Mouse (Mus musculus) lung, postnatal 0 days (tissue): ENCODE data around the gene Zfp598. TPM values are rescaled to one million over a fixed set of nuclear protein-coding genes. Genes with fewer than 3 reads are reported as not detected.
A peak's percentile ranks its signal among the peaks of the same experiment; 100 is the strongest.
"Not testable (repeated sequence)": the region's sequence is repeated elsewhere in the genome, so short reads cannot be mapped to it uniquely, and the experiment has no call there.

Source experiments
- ATAC-seq: fragments of 200-750 bp; cut with Nextera tagmentation; 2 replicates; pipeline ENCODE4 v1.8.0; 2017; ENCODE audit warnings: moderate library complexity
- DNase-seq: peaks from one replicate; pipeline ENCODE4 v3.0.0-alpha.2; 2016; ENCODE audit warnings: low spot score
- H3K27ac ChIP-seq: fragments of 300-500 bp; sonication (generic); 2 replicates; pipeline ENCODE4 v1.5.1; 2014; ENCODE audit warnings: antibody characterized with exemption, mild to moderate bottlenecking, low read length, mixed read lengths
- H3K27me3 ChIP-seq: fragments of 300-500 bp; sonication (generic); replicated peaks from 2 replicates; pipeline ENCODE4 v1.6.1; 2014; ENCODE audit warnings: low read length, mixed read lengths; ENCODE audit not compliant: insufficient read depth
- H3K36me3 ChIP-seq: fragments of 300-500 bp; sonication (generic); 2 replicates; pipeline ENCODE4 v1.6.1; 2014; ENCODE audit warnings: low read length, mixed read lengths; ENCODE audit not compliant: insufficient read depth
- H3K4me1 ChIP-seq: fragments of 300-500 bp; sonication (generic); 2 replicates; pipeline ENCODE4 v1.6.1; 2014; ENCODE audit warnings: antibody characterized with exemption, low read depth, low read length, mixed read lengths; ENCODE audit not compliant: insufficient read depth
- H3K4me2 ChIP-seq: fragments of 300-500 bp; sonication (generic); replicated peaks from 2 replicates; pipeline ENCODE4 v1.6.1; 2014; ENCODE audit warnings: low read depth, mild to moderate bottlenecking, low read length, moderate library complexity, mixed read lengths
- H3K4me3 ChIP-seq: fragments of 300-500 bp; sonication (generic); 2 replicates; pipeline ENCODE4 v1.5.1; 2014; ENCODE audit warnings: low read depth, low read length
- H3K9ac ChIP-seq: fragments of 300-500 bp; sonication (generic); replicated peaks from 2 replicates; pipeline ENCODE4 v1.6.1; 2014; ENCODE audit warnings: low read depth, mild to moderate bottlenecking
- H3K9me3 ChIP-seq: fragments of 300-500 bp; sonication (generic); 2 replicates; pipeline ENCODE4 v1.6.1; 2016; ENCODE audit warnings: low read length, mixed read lengths
- CTCF ChIP-seq: IDR thresholded peaks from 2 replicates; pipeline ENCODE4 v1.5.1; 2016; ENCODE audit warnings: antibody characterized with exemption, mild to moderate bottlenecking
- EP300 ChIP-seq: IDR thresholded peaks from 2 replicates; pipeline ENCODE4 v1.6.1; 2016; ENCODE audit warnings: antibody characterized with exemption, mild to moderate bottlenecking, control low read depth
- WGBS: fragments of 180-500 bp; shearing (Covaris S2); extraction: QIAGEN DNeasy Blood & Tissue Kit; methylation state at CpG from one replicate; pipeline ENCODE4 v1.1.7; 2014; 5-methylcytosine and 5-hydroxymethylcytosine counted together
- polyA plus RNA-seq: library from polyadenylated mRNA; unstranded; fragments of >200 nt; fragmentation: Nextera tagmentation; extraction: Ambion mirVana; gene quantifications from 2 replicates; pipeline ENCODE4 v1.2.1, GENCODE M21; 2015

The Zfp598 gene
- polyA plus RNA-seq, 1 experiment from 2014 or later, result 11.9 TPM

DNA sequence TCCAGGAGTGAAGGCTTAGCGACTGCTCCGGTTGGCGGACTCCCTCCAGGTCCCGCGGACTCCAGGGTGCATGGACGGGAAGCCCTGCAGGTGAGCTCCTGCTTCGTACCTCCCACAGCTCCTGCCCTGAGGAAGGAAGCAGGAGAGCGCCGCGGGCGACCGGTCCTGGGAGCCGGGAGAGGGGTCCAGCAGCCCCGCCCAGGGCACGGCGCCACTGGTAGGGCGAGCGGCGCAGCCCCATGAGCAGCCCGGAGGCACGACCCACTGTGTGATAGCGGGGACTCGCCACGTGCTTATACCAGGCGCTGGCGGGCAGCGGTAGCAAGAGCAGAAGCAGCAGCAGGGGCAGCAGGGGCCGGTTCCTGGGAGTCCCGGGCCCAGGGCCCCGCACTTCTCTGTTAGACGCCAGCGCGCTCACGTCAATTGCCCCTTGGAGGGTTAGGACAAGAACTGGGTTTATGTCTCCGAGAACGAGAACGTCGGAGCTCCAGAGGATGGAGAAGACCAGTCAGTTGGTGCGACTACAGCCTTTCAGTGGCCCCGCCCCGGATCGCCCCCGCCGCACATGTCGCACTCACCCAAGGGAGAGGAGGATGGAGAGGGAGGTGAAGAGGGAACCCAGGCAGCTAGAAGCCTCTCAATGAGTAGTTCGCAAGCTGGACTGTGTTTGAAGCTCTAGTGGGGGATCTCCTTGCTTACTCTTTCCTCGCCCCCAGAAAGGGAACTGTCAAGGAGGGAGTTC, 11.3 kb upstream of the Zfp598 start, which contains the start of gene Npw:
TSS of gene Npw (minus strand) at position 441 of the 742 bp plus-strand sequence.
- H3K9ac ChIP-seq, result peak within 1 kb of the TSS; percentile 19; the same call in 1 of the 2 replicates
- DNase-seq (peak; percentile 56), ATAC-seq (peak; percentile 53)
- H3K27ac ChIP-seq, result no peak within 1 kb of the TSS
- no peak; the same call in 1 of the 2 replicates for TF ChIP-seq CTCF
- TF ChIP-seq EP300, result no peak
- peaks cover 8% of the 10 kb centered on the region for H3K4me1 ChIP-seq
- peak within 1 kb of the TSS; percentile 38 for H3K4me3 ChIP-seq
- 1% methylated on average over 47 of the region's 47 CpGs for WGBS
- H3K4me2 ChIP-seq, result peak within 1 kb of the TSS; percentile 75
- peaks cover 6% of the 10 kb centered on the region; the same call in 1 of the 2 replicates for H3K27me3 ChIP-seq
- H3K36me3 ChIP-seq, result no peaks in the 10 kb centered on the region
- no peaks in the 10 kb centered on the region for H3K9me3 ChIP-seq

DNA sequence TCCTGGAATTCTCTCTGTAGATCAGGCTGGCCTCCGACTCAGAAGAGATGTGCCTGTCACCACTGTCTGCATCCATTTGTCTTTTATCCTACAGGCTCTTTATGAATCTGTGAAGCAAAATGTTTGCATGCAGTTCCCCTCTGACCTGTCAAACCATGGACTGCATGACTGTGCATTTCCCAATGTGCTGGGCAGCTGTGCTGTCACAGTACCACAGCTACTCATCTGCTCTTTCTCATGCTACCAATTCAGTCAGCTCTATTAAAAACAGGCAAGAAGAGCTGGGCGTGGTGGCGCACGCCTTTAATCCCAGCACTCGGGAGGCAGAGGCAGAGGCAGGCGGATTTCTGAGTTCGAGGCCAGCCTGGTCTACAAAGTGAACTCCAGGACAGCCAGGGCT, 2.5 kb upstream of the Zfp598 start:
- not testable (repeated sequence) for H3K4me3 ChIP-seq, H3K27ac ChIP-seq, H3K9ac ChIP-seq, H3K36me3 ChIP-seq, H3K9me3 ChIP-seq, DNase-seq, ATAC-seq, H3K4me2 ChIP-seq, H3K27me3 ChIP-seq
- WGBS, result 66% methylated on average over 7 of the region's 7 CpGs
- H3K4me1 ChIP-seq, result peaks cover 17% of the 10 kb centered on the region; the same call in 1 of the 2 replicates

DNA sequence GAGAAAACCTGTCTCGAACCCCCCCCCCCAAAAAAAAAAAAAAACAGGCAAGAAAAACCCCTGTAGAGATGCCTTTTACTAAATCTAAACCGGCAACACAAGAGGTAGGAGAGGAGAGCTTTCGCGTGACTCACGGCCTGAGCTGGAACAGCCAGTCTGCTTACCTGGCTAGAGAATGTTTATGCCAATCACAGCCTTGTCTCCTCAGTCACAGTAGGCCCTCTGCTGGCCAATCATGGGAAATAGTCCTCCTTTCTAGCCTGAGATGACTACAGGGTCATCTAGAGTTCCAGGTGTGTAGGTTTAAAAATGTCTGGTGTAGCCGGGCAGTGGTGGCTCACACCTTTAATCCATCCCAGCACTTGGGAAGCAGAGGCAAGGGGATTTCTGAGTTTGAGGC, 2.1 kb upstream of the Zfp598 start:
- peak; percentile 88 for TF ChIP-seq CTCF
- no peak for TF ChIP-seq EP300
- Histone ChIP-seq H3K4me1 (peaks cover 17% of the 10 kb centered on the region; the same call in 1 of the 2 replicates), H3K9ac (no peak overlapping the region), H3K9me3 (no peaks in the 10 kb centered on the region), H3K27ac (no peak overlapping the region), H3K27me3 (no peaks in the 10 kb centered on the region), H3K4me3 (no peak overlapping the region), H3K36me3 (no peaks in the 10 kb centered on the region), H3K4me2 (no peak overlapping the region)
- WGBS, result 23% methylated on average over 6 of the region's 6 CpGs
- ATAC-seq (peak; percentile 39), DNase-seq (peak; percentile 93)

DNA sequence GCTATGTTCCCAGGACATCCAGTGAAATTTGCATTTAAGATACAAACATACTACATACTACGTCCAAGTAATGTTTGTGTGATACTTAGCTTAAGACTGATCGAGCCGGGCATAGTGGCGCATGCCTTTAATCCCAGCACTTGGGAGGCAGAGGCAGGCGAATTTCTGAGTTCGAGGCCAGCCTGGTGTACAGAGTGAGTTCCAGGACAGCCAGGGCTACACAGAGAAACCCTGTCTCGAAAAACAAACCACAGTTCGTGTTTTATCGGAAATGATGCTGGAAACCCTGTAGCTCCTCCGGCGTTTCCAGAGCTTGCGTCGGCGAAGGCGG, 308 bp upstream of the Zfp598 start:
- ATAC-seq, H3K27me3 ChIP-seq, H3K9me3 ChIP-seq, DNase-seq, H3K36me3 ChIP-seq: not testable (repeated sequence)
- Histone ChIP-seq H3K9ac (0 out of 2 replicates have a peak overlapping the region, but pooled peaks have one; percentile 8), H3K4me2 (peak overlapping the region; percentile 80), H3K4me3 (peak overlapping the region; percentile 78), H3K4me1 (peaks cover 17% of the 10 kb centered on the region; the same call in 1 of the 2 replicates), H3K27ac (peak overlapping the region; percentile 64)
- 7% methylated on average over 15 of the region's 15 CpGs for WGBS

DNA sequence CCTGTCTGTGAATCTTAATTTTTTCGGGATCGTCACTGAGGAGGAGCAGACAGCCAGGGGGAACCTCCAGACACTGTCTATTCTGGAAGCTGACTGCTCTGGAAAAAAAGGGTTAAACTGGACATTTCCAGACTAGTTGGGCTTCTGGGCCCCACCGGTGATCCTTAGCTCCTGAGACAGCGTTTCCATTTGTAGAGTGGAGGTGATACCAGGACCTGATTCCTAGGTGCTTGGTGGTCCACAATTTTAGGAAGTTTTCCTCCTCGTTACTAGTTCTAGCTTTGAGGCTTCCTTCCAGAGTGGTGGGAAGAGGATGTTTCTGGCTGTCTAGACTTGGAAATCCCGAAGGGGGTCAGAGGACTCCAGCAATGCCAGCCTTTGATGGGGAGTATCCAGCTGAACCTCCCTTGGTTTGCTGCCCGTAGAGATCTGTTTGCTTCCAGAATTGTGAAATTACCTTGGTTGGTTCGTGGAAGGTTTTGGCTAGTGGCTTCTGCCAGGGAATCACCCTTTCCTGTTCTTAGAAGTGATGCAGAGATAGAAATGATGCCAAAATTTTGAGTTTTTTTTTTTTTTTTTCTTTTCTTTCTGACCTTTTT, 858 bp downstream of the Zfp598 start:
- Histone ChIP-seq H3K4me2 (peak overlapping the region; percentile 80), H3K9ac (peak overlapping the region; percentile 87), H3K4me1 (peaks cover 17% of the 10 kb centered on the region; the same call in 1 of the 2 replicates), H3K27me3 (no peaks in the 10 kb centered on the region), H3K36me3 (no peaks in the 10 kb centered on the region), H3K9me3 (no peaks in the 10 kb centered on the region), H3K4me3 (peak overlapping the region; percentile 78), H3K27ac (peak overlapping the region; percentile 73)
- whole genome bisulfite sequencing, result 1% methylated on average over 8 of the region's 8 CpGs
- ATAC-seq, result no peak
- TF ChIP-seq EP300 (no peak), CTCF (no peak)
- no peak for DNase-seq

DNA sequence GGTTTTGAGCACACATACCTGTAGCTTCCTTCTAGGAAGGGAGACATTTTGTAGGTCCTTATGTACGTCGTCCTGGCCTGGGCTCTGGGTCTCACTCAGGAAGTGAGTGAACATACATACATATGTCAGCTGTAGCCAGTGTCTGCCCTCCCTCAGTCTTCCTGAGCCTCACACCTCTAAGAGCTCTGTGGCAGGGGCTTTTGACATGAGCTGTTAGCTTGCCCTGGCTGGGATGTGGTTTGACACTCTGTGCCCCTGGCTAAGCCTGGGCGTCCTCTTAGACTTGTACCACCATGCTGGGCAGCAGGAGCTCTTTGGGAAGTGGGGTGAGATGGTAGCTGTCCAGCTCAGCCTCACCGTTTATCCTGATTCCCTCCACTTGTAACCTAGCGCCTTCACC, 1.9 kb downstream of the Zfp598 start:
- Histone ChIP-seq H3K4me1 (peaks cover 17% of the 10 kb centered on the region; the same call in 1 of the 2 replicates), H3K27ac (no peak overlapping the region), H3K9me3 (no peaks in the 10 kb centered on the region), H3K4me2 (peak overlapping the region; percentile 80; the same call in 1 of the 2 replicates), H3K4me3 (no peak overlapping the region), H3K9ac (no peak overlapping the region), H3K36me3 (no peaks in the 10 kb centered on the region), H3K27me3 (no peaks in the 10 kb centered on the region)
- no peak for TF ChIP-seq EP300
- no peak for TF ChIP-seq CTCF
- 54% methylated on average over 5 of the region's 5 CpGs for WGBS
- ATAC-seq (no peak), DNase-seq (no peak)
